Mouse (Mus musculus): ENCODE measurements around the gene Padi1. TPM values are rescaled to one million over a fixed set of nuclear protein-coding genes. Genes with fewer than 3 reads are reported as not detected.

The Padi1 gene
- polyA plus RNA-seq, 1 experiment = 0.13 TPM

DNA sequence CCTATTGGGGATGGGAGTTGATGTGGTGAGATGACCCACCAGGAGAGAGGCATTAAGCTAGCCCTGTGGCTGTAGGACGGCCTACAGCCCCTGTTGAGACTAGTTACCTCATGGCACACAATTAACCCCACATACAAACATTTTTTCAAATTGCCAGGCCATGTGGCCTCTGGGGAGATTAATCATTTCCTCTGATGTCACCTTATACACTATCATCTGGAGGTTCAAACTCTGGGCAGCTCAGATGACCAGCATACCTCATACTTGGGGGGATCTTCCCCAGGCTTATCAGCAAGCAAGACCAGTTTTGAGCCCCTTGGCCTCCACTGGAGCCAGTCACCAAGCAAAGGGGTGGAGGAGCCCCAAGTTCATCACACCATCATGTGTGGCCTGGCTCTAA is 2.7 kb downstream of the Padi1 start:
- Histone ChIP-seq H3K27ac (ENCODE audit: insufficient read depth, low read length) (no peak overlapping the region), H3K27me3 (ENCODE audit: control insufficient read depth, insufficient read depth, low read length) (no peaks in the 10 kb centered on the region), H3K36me3 (ENCODE audit: control insufficient read depth, insufficient read depth, low read length) (no peaks in the 10 kb centered on the region), H3K4me1 (ENCODE audit: control insufficient read depth, insufficient read depth, insufficient read length) (no peaks in the 10 kb centered on the region), H3K4me3 (ENCODE audit: extremely low read depth, insufficient read depth, insufficient read length) (no peak overlapping the region)
- 88% methylated on average over 1 of the region's 1 CpGs for WGBS
- no peak for DNase-seq (ENCODE audit: low read depth in 1 of 2, low spot score in 2 of 2)
- no peak for TF ChIP-seq CTCF (IDR thresholded peaks at IDR 0.05; ENCODE audit: extremely low read depth, insufficient read depth, insufficient read length, insufficient replicate concordance)
- no peak for TF ChIP-seq POLR2A (IDR thresholded peaks at IDR 0.05; ENCODE audit: low read depth, low read length)

DNA sequence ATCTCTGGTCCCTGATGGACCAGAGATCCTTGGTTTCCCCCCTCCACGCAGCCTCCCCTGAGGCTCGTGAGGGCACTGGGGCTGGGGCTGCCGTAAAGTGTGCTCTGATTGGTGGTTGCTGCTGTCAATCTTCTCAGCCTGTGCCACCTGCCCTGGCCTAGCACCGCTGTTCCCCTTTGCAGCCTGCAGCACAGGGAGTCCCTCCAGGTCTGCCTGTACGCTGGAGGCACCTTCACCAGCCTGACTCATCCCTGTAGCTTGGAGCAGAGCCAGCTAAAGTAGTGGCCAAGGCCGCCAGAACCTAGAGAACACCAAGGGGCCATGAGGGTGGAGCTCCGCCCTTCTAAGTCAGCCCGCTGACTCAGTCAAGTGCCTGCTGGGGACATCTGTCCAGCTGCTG is 7.7 kb downstream of the Padi1 start:
- H3K27me3 ChIP-seq (ENCODE audit: control insufficient read depth, insufficient read depth, low read length) = no peaks in the 10 kb centered on the region
- no peak for TF ChIP-seq CTCF (IDR thresholded peaks at IDR 0.05; ENCODE audit: extremely low read depth, insufficient read depth, insufficient read length, insufficient replicate concordance)
- TF ChIP-seq POLR2A (IDR thresholded peaks at IDR 0.05; ENCODE audit: low read depth, low read length) = no peak
- H3K36me3 ChIP-seq (ENCODE audit: control insufficient read depth, insufficient read depth, low read length) = no peaks in the 10 kb centered on the region
- DNase-seq (ENCODE audit: low read depth in 1 of 2, low spot score in 2 of 2) = no peak
- WGBS = 42% methylated on average over 8 of the region's 8 CpGs
- H3K4me3 ChIP-seq (ENCODE audit: extremely low read depth, insufficient read depth, insufficient read length) = no peak overlapping the region
- no peaks in the 10 kb centered on the region for H3K4me1 ChIP-seq (ENCODE audit: control insufficient read depth, insufficient read depth, insufficient read length)
- H3K27ac ChIP-seq (ENCODE audit: insufficient read depth, low read length) = no peak overlapping the region

DNA sequence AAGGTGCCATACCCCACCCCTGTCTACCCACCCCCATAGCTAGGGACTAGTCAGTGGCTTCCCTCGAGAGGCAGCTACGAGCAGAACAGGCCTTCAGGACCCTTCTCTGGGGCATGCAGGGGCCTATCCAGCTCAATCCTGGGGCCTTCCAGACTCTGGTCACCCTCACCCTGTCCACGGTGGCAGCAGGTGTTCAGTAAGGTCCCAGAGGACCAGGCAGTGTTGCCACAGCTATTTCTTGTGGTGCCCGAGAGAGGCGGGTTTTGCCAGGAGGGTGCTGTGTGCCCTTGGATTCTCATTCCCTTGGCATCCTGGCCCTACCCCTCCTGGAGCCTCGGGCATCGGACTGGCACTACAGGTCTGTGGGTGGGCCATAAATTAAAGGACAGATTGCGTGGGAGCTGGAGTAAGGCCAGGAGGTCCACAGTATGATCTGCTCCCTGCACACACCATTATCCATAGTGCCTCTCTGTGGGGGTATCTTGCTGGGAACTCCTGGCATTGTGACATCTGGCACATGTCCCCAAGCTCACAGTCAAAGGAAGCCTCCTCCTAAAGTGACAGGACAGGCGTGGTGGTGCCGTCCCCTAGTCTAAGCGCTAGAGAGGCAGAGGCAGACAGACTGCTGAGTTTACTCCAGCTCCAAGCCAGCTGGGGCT is 9.2 kb downstream of the Padi1 start:
- Histone ChIP-seq H3K27me3 (ENCODE audit: control insufficient read depth, insufficient read depth, low read length) (no peaks in the 10 kb centered on the region), H3K27ac (ENCODE audit: insufficient read depth, low read length) (no peak overlapping the region), H3K36me3 (ENCODE audit: control insufficient read depth, insufficient read depth, low read length) (no peaks in the 10 kb centered on the region), H3K4me3 (ENCODE audit: extremely low read depth, insufficient read depth, insufficient read length) (no peak overlapping the region), H3K4me1 (ENCODE audit: control insufficient read depth, insufficient read depth, insufficient read length) (no peaks in the 10 kb centered on the region)
- DNase-seq (ENCODE audit: low read depth in 1 of 2, low spot score in 2 of 2) = no peak
- TF ChIP-seq CTCF (IDR thresholded peaks at IDR 0.05; ENCODE audit: extremely low read depth, insufficient read depth, insufficient read length, insufficient replicate concordance) (no peak), POLR2A (IDR thresholded peaks at IDR 0.05; ENCODE audit: low read depth, low read length) (no peak)
- 78% methylated on average over 11 of the region's 11 CpGs for WGBS

DNA sequence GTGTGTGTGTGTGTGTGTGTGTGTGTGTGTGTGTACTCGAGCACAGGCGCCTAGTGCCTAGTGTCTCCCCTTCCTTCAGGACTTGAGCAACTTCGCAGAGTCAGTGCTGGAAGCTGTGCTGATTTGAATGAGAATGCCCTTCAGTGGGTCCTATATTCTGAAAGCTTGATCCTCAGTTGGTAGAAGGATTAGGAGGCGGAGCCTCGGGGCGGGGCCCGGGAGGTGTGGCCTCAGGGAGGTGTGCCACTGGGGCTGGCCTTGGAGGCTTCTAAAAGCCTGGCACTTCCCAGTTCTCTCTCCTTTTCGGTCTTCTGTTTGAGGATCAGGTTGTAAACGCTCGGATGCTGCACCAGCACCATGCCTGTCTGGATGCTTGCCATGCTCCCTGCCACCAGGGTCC is 9.9 kb downstream of the Padi1 start:
- H3K27me3 ChIP-seq (ENCODE audit: control insufficient read depth, insufficient read depth, low read length) = no peaks in the 10 kb centered on the region
- TF ChIP-seq POLR2A (IDR thresholded peaks at IDR 0.05; ENCODE audit: low read depth, low read length) (no peak), CTCF (IDR thresholded peaks at IDR 0.05; ENCODE audit: extremely low read depth, insufficient read depth, insufficient read length, insufficient replicate concordance) (no peak)
- WGBS = 32% methylated on average over 10 of the region's 10 CpGs
- no peak for DNase-seq (ENCODE audit: low read depth in 1 of 2, low spot score in 2 of 2)
- no peak overlapping the region for H3K4me3 ChIP-seq (ENCODE audit: extremely low read depth, insufficient read depth, insufficient read length)
- H3K4me1 ChIP-seq (ENCODE audit: control insufficient read depth, insufficient read depth, insufficient read length) = no peaks in the 10 kb centered on the region
- H3K36me3 ChIP-seq (ENCODE audit: control insufficient read depth, insufficient read depth, low read length) = no peaks in the 10 kb centered on the region
- no peak overlapping the region for H3K27ac ChIP-seq (ENCODE audit: insufficient read depth, low read length)

DNA sequence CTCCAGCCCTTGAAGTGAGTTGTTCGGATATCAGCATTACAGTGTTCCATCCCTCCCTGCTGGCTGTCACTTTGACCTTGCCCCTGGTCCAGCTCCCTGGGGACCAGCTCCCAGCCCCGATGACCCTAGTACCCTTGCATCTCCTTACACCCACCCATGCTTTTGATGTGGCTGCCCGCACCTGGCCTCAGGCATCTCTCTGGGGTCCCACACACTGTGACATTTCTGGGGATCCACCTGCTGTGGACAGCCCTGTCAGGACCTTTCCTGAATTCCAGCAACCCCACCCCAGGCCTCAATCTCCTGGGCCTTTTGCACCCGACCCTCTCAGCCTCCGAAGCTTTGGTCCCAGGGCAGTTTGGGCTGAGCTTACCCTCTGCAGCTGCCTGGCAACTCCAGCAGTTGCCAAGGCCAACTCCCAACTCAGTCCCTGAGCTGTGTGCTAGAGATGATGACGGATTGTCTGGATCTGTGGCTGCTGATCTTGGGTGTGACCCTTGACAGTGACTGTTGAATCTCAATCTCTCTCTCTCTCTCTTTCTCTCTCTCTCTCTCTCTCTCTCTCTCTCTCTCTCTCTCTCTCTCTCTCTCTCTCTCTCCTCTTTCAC is 11.1 kb downstream of the Padi1 start:
- no peak overlapping the region for H3K4me3 ChIP-seq (ENCODE audit: extremely low read depth, insufficient read depth, insufficient read length)
- no peak for TF ChIP-seq CTCF (IDR thresholded peaks at IDR 0.05; ENCODE audit: extremely low read depth, insufficient read depth, insufficient read length, insufficient replicate concordance)
- TF ChIP-seq POLR2A (IDR thresholded peaks at IDR 0.05; ENCODE audit: low read depth, low read length) = no peak
- DNase-seq (ENCODE audit: low read depth in 1 of 2, low spot score in 2 of 2) = no peak
- no peaks in the 10 kb centered on the region for H3K27me3 ChIP-seq (ENCODE audit: control insufficient read depth, insufficient read depth, low read length)
- H3K27ac ChIP-seq (ENCODE audit: insufficient read depth, low read length) = no peak overlapping the region
- 84% methylated on average over 6 of the region's 6 CpGs for WGBS
- no peaks in the 10 kb centered on the region for H3K4me1 ChIP-seq (ENCODE audit: control insufficient read depth, insufficient read depth, insufficient read length)
- no peaks in the 10 kb centered on the region for H3K36me3 ChIP-seq (ENCODE audit: control insufficient read depth, insufficient read depth, low read length)

DNA sequence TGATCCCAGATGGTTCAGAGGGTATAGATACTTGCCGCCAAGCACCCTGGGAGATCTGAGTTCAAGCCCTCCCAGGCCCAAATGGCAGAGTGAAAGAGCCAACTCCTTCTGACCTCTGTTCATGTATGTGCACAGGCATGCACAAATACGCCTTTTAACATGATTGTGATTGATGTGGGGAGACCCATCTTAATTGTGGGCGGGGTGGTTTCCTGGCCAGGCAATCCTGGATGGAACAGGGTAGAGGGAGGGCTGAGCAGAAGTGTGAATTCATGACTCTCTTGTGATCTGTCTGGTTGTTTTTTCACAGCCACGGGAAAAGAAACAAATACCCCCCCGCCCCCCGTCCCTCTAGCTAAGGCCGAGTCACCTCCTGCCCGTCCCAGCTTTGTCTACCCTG is 12.8 kb downstream of the Padi1 start:
- WGBS = 60% methylated on average over 8 of the region's 8 CpGs
- TF ChIP-seq POLR2A (IDR thresholded peaks at IDR 0.05; ENCODE audit: low read depth, low read length) (no peak), CTCF (IDR thresholded peaks at IDR 0.05; ENCODE audit: extremely low read depth, insufficient read depth, insufficient read length, insufficient replicate concordance) (no peak)
- DNase-seq (ENCODE audit: low read depth in 1 of 2, low spot score in 2 of 2) = no peak
- Histone ChIP-seq H3K36me3 (ENCODE audit: control insufficient read depth, insufficient read depth, low read length) (no peaks in the 10 kb centered on the region), H3K4me1 (ENCODE audit: control insufficient read depth, insufficient read depth, insufficient read length) (no peaks in the 10 kb centered on the region), H3K27ac (ENCODE audit: insufficient read depth, low read length) (no peak overlapping the region), H3K4me3 (ENCODE audit: extremely low read depth, insufficient read depth, insufficient read length) (no peak overlapping the region), H3K27me3 (ENCODE audit: control insufficient read depth, insufficient read depth, low read length) (no peaks in the 10 kb centered on the region)

DNA sequence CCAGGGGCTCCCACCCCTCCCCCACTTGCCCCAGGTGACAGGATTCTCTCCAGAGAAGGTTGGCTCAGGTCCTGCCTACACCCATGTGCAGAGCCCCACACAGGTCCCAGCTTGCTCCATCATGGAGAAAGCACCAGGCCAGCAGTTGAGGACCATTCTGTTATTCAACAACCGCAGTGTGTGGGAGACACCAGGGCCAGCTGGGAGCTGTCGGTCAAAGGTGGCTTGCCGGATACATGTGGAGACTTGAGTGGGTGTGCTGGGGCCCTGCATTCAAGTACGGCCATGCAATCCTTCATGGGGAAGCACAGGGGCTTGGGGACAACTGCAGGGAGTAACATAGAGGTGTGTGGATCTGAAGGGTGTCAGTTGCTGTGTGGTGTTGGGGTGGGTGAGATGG is 13.8 kb downstream of the Padi1 start:
- DNase-seq (ENCODE audit: low read depth in 1 of 2, low spot score in 2 of 2) = no peak
- no peaks in the 10 kb centered on the region for H3K27me3 ChIP-seq (ENCODE audit: control insufficient read depth, insufficient read depth, low read length)

More for the DNA sequence above, 13.8 kb downstream of the Padi1 start:
- Histone ChIP-seq H3K4me1 (ENCODE audit: control insufficient read depth, insufficient read depth, insufficient read length) (no peaks in the 10 kb centered on the region), H3K4me3 (ENCODE audit: extremely low read depth, insufficient read depth, insufficient read length) (no peak overlapping the region), H3K27ac (ENCODE audit: insufficient read depth, low read length) (no peak overlapping the region), H3K36me3 (ENCODE audit: control insufficient read depth, insufficient read depth, low read length) (no peaks in the 10 kb centered on the region)
- TF ChIP-seq CTCF (IDR thresholded peaks at IDR 0.05; ENCODE audit: extremely low read depth, insufficient read depth, insufficient read length, insufficient replicate concordance) (no peak), POLR2A (IDR thresholded peaks at IDR 0.05; ENCODE audit: low read depth, low read length) (no peak)
- WGBS = 98% methylated on average over 4 of the region's 4 CpGs

Data from spleen, adult 2 months (tissue).